Mouse (Mus musculus) CD4-positive, CD25-positive, alpha-beta regulatory T cell (primary cell): ENCODE measurements around the gene Col10a1. TPM values are rescaled to one million over a fixed set of nuclear protein-coding genes. Genes with fewer than 3 reads are reported as not detected.

ENCODE experiments used
- polyA plus RNA-seq: library from polyadenylated mRNA; unstranded; fragments of 100-300 nt; shearing (Covaris generic); gene quantifications from one replicate; pipeline ENCODE4 v1.2.1, GENCODE M21; 2017

The Col10a1 gene
- polyA plus RNA-seq: 0.73 TPM

DNA sequence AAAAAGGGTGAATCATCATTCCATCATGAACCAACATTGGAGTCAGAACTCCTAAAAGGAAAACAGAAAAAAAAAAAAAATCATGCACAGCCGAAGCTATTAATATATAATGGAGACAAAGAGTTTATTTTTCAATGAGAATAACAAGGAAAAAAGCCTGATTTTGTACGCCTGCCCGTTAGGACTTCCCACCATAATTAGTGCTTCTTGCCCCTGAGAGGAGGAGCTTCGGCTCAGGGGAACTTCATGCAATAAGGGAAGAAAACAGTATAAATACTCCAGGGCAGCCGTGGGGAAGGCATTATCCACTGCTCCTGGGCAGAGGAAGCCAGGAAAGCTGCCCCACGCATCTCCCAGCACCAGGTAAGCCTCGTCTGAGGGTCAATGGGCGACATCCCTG lies at the start of gene Col10a1:
TSS of gene Col10a1 (plus strand) at position 301 of the 400 bp plus-strand sequence.

DNA sequence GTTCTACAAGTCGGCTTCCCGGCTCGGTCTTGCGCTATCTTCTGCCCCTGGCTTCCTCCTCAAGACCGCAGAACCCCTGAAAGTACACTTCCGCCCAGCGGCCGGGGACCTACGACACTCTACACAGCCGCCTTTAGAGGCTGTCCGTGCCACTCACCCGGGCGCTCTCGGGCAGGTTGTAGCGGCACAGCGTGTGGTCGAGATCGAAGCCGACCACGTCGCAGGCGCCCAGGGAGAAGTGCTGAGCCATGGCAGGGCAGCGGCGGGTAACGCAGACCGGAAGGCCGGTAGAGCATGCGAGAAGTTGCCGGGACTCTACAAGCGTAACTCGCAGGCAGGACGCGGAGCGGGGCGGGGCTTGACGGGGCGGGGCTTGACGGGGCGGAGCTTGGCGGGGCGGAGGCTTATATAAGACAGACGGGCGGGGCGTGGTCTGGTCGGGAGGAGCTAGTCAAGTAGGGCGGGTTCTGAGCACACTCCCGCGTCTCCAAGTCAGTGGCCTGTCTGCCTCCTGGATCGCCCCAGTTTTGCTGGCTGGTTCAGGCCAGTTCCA lies 28.5 kb downstream of the Col10a1 start, which contains the start of gene Nt5dc1:
TSS of gene Nt5dc1 (minus strand) at position 349 of the 553 bp plus-strand sequence.

Other genes with a start within 250 kb of the Col10a1 start
- gene Dse, start 182.3 kb upstream of the Col10a1 start, polyA plus RNA-seq: 4.0 TPM
- 64.9 TPM for gene Tspyl1, start 107.8 kb upstream of the Col10a1 start, polyA plus RNA-seq
- 11.8 TPM for gene Tspyl4, start 92.5 kb upstream of the Col10a1 start, polyA plus RNA-seq
- gene Nt5dc1, start 28.6 kb downstream of the Col10a1 start, polyA plus RNA-seq: 62.7 TPM
- 0.08 TPM for gene Frk, start 93.4 kb downstream of the Col10a1 start, polyA plus RNA-seq